Mouse (Mus musculus) spleen, adult 2 months (tissue): ENCODE results near the gene Akap8.

ENCODE experiments used
- CTCF ChIP-seq: fragments of 200-500 bp; IDR thresholded peaks from 2 replicates; pipeline ENCODE4 v1.5.1; 2011; ENCODE audit warnings: mild to moderate bottlenecking, inconsistent platforms; ENCODE audit not compliant: insufficient read depth, insufficient read length, insufficient replicate concordance; ENCODE audit errors: extremely low read depth
- POLR2A ChIP-seq: fragments of 200-500 bp; IDR thresholded peaks from 2 replicates; pipeline ENCODE4 v1.6.1; 2011; ENCODE audit warnings: low read depth, low read length, inconsistent platforms

DNA sequence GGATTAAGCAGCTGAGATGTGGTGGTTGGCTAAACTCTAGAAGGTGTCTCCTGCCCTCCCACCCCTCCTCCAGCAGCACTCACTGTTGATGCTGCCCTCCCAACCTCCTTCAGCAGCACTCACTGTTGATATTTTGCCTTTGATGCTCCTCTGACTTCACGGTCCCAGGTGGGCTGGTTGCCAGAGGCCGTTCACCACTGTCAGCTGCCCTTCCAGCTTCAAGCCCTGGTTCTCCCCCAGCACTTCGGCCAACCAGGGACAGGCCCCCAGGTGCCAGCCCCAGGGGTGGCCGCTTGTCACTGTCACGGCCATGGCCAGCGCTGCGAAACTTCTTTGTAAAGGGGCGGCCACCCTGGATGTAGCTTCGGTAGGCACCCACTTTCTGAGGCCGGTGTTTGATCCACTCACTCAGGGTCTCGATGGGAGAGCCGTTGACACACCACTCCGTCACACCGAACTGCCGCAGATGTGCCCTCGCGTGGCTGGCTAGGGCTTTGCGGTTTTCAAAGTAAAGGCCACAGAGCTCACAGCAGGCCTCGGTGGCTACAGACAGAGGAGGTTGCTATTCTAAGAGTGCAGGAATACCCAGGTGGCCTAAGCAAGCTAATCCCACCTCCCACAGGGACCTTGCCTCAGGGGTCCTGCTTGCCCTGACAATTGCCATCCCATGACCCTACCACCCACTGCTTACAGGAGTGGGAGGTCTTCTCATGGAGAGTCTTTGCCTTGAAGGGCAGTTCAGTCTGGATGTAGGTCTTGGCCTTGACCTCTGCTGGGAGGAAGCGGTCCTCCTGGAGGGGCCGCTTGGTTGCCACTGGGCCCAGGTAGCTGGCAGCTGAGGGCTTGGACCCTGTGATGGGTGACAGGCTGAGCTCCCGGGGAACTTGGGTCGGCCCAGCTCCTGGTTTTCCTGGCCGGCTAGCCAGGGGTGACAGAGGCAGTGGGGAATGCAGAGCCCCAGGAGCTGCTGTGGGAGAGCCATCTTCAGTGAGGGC lies 36.0 kb upstream of the Akap8 start:
- TF ChIP-seq CTCF (no peak), POLR2A (no peak)
